Mouse (Mus musculus) cerebellum, adult 2 months (tissue): ENCODE data around the gene Rexo1.

Source experiments
- CTCF ChIP-seq: fragments of 200-500 bp; IDR thresholded peaks from 2 replicates; pipeline ENCODE4 v1.5.1; 2011; ENCODE audit warnings: low read depth, mild to moderate bottlenecking, control low read depth, low read length, moderate library complexity, borderline replicate concordance; ENCODE audit not compliant: insufficient read depth
- POLR2A ChIP-seq: fragments of 200-500 bp; IDR thresholded peaks from 2 replicates; pipeline ENCODE4 v1.6.1; 2011; ENCODE audit warnings: low read length, control low read depth, borderline replicate concordance; ENCODE audit not compliant: insufficient read depth

- TF ChIP-seq POLR2A (no peak), CTCF (no peak)
Observed at GRCm38 (mm10) chr10:80526172-80526571, 35.2 kb downstream of the Rexo1 start.
